Mouse (Mus musculus): Measurements from ENCODE around the gene Clk1.
A peak's percentile ranks its signal among the peaks of the same experiment; 100 is the strongest.

Gene Clk1

DNA sequence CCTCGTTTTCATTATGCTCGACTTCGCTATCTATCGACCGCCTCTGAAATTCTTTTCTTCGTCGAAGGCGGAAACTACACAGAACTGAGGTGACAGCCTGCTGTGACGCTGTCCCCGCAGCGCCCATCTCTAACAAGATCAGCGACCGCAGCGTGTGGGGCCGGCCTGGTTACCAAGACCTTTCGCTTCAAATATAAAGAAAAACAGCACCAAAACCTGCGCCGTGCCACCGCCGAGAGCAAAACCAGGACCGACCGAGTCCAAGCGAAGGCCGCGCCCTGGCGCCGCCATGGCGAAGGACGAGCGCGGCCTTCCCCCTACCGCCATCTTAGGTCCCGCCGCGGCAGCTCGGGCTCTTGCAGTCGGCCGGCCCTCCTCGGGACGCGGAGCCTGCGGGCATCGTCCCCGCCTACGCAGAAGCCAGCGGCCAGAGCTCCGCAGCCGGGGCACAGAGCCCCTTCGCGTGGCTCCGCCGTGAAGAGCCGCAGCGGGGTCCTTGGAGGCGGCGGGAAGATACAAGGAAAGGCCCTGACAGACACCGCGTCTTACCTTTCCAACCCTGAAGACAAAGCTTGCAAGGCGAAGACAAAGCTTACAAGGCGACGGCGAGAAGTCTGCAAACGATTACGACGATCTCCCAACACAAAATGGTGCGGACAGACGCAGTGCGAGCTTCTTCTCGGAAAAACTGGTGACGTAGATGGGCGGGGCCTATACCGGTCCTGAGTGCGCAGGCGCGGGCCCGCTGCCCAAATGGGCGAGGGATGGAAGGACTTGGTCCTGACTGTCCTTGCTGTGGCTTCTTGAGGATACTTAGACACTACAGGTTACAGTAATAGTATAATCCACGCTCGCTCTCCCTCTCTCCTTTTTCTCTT is at the start of gene Clk1:
TSS of gene Clk1 (minus strand) at position 696 of the 878 bp plus-strand sequence.
- peak; percentile 77 for DNase-seq (ENCODE audit: low read depth, low spot score)

DNA sequence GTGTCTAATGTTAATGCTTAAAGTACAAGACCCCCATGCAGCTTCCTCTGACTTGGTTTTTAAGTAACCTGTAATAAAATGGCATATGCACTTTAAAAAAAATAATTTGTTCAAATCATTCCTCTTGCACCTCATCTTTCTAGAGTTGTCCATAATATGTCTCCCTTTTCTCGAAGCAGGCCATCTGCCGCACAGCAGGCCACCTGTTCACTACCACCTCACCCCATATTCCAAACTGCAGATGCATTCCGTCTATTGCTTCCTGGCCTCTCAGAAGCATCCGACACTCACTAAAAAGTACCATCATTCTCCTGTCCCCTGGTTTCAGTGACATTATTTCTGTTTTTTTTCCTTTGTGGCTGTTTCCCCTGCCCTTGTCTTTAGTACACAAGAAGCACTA is 41.7 kb upstream of the Clk1 start:
- DNase-seq (ENCODE audit: low read depth, low spot score): no peak

DNA sequence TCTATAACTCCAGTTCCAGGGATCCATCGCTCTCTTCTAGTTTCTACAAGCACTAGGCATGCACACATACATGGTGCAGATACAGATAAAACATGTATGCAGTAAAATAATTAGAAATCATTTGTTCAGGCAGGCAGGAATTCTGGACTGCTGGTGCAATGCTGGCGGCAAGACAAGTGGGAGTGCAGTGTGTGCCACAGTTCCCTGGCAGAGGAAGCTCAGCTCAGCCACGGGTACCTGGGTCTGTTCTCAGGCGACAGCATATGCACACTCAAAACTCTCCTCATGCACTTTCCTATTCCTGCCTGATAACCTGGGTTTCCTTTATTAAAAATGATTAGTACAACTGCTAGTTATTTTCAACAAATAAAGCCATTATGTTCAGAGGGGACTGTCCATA is 41.2 kb upstream of the Clk1 start:
- DNase-seq (ENCODE audit: low read depth, low spot score): no peak

DNA sequence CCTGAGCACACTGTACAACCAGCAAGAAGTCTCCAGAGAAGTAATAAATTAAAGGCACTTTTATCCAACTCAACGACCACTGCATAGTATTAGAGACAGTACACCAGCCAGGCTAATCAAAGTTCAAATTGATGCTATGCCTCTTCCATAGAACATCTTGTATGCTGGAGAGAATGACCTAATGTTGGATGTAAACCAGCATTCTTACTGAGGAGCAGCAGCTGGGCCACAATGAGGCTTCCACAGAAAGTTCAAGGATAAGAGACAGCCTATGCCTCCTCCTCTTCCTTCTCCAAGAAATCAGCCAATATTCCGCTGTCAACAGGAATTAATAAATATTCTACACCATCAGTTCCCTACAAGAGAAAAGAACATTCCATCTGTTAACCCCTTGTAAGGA is 40.1 kb upstream of the Clk1 start:
- no peak for DNase-seq (ENCODE audit: low read depth, low spot score)

- no peak for DNase-seq (ENCODE audit: low read depth, low spot score)
Measured at GRCm38 (mm10) chr1:58460566-58460965, 36.7 kb upstream of the Clk1 start.

DNA sequence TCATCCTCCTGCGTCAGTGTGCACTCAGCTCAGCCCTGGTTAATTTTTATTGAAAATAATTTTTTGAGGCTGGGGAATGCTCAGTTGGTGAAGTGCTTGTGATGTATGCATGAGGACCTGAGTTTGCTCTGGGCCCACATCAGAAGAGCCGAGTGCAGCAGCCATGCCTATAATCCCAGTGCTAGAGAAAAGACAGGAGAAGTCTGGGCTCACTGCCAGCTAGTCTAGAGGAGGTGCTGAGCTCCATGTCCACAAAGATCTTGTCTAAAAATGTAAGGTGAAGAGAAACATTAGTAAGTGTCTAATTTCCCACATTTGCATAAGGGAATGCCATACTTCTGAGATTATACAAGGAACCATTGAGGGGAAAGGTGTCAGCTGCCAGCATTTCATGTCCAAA is 35.0 kb upstream of the Clk1 start:
- no peak for DNase-seq (ENCODE audit: low read depth, low spot score)

DNA sequence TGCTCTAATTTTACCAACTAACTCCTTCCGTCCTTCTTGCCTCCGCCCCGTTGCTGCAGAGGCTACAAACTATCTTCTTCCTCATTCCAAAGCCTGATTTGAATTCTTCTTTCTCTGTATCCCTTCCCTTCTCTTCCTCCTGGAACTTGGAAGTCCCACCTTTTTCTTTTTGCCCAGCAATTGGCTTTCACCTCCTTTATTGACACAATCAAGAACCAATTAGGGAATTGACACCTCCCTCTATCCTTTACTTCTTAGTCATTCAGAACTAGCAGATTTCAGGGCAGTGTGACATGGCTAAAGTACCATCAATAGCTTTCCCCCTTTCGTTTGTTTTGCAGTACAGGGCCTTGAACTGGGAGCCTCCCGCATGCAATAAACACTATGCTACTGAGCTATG is 34.3 kb upstream of the Clk1 start:
- DNase-seq (ENCODE audit: low read depth, low spot score): no peak

DNA sequence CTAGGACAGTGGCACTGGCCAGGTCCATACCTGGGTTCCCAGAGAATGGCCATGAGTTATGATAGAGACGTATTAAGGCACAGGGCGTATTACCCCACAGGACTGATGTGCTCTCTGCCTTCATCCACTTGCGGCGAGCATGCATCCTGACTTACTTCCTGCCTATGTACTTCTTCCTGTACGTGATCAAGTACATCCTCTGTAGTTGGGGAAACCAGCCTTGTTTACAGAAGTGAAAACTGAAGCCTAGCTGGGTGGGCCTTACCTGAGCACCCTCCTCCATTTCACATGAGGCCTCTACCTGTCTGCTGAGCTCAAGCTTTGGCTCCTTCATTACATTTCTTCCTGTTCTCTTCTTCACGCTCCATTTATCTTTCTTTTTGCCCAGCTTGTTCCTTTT is 30.4 kb upstream of the Clk1 start:
- DNase-seq (ENCODE audit: low read depth, low spot score): no peak

DNA sequence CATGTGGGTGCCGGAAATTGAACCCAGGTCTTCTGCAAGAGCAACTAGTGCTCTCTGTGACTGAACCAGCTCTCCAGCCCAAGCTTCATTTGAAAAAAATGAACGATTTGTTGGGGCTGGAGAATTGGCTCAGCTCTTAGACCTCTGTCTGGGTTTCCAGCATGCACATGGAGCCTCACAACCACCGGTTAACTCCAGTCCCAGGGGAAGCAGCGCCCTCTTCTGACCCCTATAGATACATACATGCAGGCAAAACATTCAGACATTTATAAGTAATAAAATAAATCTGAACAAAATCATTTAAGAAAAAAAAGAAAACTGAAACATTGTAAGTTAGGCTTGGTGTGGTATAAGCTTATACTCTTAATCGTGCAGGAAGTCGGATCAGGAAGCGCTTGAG is 24.5 kb upstream of the Clk1 start:
- DNase-seq (ENCODE audit: low read depth, low spot score): no peak

- DNase-seq (ENCODE audit: low read depth, low spot score): no peak
Measured at GRCm38 (mm10) chr1:58447766-58448165, 23.9 kb upstream of the Clk1 start.

DNA sequence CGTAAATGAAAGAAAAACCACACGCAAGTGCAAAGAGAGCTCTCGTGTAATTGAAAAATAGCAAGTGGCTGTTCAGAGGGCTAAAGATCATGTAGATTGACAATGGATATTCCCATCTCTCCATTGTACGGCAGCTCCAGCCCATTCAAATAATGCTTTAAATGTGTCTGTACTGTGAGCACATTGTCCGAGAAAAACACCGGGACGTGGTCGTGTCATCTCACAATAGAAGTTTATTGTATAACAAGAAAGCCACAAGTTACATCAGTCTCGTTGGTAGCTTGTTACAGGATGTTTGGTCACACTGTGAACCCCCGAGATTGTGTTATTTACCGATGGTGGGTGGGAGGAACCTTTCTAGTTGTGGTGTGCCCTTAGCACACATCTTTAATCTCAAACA is 22.0 kb upstream of the Clk1 start:
- no peak for DNase-seq (ENCODE audit: low read depth, low spot score)

- peak; percentile 70 for DNase-seq (ENCODE audit: low read depth, low spot score)
Measured at GRCm38 (mm10) chr1:58445143-58445722, 21.4 kb upstream of the Clk1 start, which contains the start of the genes Nif3l1 and Ppil3. Gene Nif3l1 (plus strand): TSS chr1:58445151. Gene Ppil3 (minus strand): TSS chr1:58445486.

DNA sequence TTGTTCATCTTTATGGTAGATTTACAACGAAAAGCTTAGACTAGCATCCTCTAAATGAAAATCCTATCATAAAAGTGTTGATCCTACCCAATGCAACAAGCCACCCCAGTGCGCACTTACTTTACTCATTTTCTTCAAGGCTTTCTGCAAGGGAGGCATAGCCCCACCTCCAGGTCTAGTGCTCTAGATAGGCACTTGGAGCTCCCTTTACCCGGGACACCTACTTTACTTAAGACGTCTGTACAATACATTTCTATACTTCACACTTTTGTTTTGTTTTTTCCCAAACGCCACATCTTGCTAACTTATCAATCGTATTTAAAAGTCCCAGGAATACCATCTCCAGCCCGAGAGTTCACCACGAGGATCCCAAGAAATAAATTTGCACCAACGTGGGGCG is 20.8 kb upstream of the Clk1 start:
- DNase-seq (ENCODE audit: low read depth, low spot score): no peak

DNA sequence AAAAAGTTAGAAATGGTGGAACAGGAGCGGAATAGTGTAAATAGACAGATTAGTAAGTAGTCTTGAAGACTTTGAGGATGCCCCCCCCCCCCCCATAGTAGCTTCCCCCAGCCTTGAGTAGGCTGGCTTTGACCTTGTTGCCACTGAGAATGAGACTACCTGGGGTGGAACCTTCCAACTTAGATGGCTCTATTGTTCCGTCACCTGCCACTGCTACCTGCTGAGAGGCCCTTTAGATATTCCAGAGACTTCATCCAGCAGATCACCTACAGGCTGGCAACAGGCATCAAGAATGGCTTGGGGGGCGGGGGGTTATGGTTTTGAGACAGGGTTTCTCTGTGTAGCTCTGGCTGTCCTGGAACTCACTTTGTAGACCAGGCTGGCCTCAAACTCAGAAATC is 685 bp upstream of the Clk1 start:
- DNase-seq (ENCODE audit: low read depth, low spot score): no peak

GRCm38 (mm10) chr1:58422879-58423278 is 987 bp downstream of the Clk1 start:
- no peak for DNase-seq (ENCODE audit: low read depth, low spot score)

DNA sequence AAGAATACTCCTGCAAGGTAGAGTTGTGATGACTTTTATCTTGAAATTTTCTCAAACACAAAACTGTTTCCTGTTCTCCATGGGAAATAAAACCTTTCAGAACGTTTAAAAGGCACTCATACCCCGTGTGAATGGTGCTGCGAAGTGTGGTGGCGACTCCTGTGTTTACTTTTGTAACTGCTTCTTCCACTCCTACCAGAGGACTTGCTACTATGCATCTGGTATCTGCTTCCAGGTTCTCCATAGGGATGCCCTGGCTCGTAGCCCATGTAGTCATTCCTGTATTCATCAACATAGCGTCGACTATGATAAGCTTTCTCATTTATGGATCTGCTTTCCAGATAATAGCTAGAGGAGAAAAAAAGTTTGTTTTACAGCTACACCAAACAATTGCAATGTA is 2.9 kb downstream of the Clk1 start:
- DNase-seq (ENCODE audit: low read depth, low spot score): no peak

DNA sequence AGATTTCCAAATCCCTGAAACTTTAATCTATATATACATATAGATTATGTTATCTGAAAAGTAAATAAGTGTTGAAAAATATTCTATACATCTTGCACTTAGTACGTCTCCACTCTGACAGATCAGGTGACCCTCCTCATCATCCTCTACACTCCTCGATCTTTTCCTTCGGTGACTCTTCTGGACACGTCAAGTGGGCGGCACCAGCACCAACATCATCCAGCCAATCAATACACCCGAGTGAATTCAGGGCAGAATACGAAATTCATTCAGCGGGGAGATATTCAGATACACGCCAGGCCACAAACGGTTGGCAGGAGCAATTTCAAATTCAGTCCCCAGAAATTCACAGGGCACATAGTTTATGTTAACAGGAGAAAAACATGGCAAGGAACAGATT is 3.8 kb downstream of the Clk1 start:
- DNase-seq (ENCODE audit: low read depth, low spot score): no peak

DNA sequence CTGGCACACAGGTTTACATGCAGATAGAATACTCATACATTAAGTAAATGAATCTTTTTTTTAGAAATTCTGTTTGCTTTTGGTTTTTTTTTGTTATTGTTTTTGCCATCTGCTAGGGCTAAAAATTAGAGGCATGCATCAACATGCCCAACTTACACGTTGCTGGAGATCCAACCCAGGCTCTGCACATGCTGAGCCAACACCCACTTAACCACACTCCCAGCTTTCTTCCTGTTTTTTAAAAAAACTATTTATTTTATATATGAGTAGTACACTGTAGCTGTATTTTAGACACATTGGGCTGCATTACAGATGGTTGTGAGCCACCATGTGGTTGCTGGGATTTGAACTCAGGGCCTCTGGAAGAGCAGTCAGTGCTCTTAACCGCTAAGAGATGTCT is 7.8 kb downstream of the Clk1 start:
- no peak for DNase-seq (ENCODE audit: low read depth, low spot score)

DNA sequence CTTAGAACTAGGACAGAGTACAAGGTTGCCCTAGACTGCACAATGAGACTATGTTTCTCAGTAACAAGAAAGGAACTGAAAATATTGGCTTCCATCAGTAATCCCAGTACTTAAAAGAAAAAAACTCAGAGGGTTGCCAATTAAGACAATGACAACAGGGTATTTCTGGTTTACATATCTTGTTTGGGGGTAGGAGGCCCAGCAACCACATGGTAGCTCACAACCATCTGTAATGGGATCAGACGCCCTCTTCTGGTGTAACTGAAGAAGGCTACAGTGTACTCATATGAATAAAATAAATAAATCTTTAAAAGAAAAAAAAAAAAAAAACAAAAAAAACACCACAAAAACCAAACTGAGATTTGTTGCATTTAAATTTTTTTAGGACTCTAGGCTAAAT is 8.4 kb downstream of the Clk1 start:
- DNase-seq (ENCODE audit: low read depth, low spot score): no peak

GRCm38 (mm10) chr1:58410776-58411175 is 13.1 kb downstream of the Clk1 start:
- DNase-seq (ENCODE audit: low read depth, low spot score): no peak

DNA sequence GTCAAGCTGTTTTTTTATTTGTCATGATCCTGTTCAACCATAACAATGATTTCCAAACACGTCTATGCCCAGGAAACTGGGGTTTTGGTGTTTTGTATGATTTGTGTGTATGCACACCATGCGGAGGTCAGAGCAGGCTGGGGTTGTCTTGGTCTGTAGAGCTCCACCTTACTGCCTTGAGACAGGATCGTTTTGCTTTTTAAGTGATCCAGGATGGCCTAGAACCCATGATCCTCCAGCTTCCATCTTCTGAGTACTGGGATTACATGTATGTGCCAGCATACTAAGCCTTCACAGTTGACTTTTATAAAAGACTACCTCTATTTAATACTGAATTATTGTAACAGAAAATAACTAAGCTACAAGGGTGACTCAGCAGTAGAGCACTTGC is 13.7 kb downstream of the Clk1 start:
- DNase-seq (ENCODE audit: low read depth, low spot score): no peak

- no peak for DNase-seq (ENCODE audit: low read depth, low spot score)
Measured at GRCm38 (mm10) chr1:58409553-58410197, 14.2 kb downstream of the Clk1 start.

DNA sequence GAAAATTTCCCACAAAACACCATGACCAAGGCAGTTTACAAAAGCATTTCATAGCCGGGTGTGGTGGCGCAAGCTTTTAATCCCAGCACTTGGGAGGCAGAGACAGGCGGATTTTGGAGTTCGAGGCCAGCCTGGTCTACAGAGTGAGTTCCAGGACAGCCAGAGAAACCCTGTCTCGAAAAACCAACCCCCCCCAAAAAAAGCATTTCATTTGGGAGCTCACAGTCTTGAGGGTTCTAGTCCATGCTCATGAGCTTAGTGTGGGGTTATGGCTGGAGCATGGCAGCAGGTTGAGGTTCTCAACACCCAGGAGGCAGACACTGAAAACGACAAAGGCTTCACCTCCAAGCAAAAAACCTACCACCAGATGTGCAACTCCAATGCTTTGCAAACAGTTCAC is 15.7 kb downstream of the Clk1 start:
- no peak for DNase-seq (ENCODE audit: low read depth, low spot score)

Measured in WW6 (cell line).